Mouse (Mus musculus) hindlimb bud, embryonic 11.5 days (tissue): ENCODE results near the gene Slco3a1.

ENCODE experiments used
- DNase-seq: peaks from one replicate; pipeline ENCODE4 v3.0.0-alpha.2; 2012; ENCODE audit warnings: low read depth, low spot score; ENCODE audit errors: extremely low spot score

Gene Slco3a1

GRCm38 (mm10) chr7:74529183-74529757 is 25.3 kb downstream of the Slco3a1 start:
- no peak for DNase-seq

GRCm38 (mm10) chr7:74528182-74528581 is 26.4 kb downstream of the Slco3a1 start:
- DNase-seq: no peak

GRCm38 (mm10) chr7:74527689-74528088 is 26.9 kb downstream of the Slco3a1 start:
- DNase-seq: no peak

GRCm38 (mm10) chr7:74526030-74526429 is 28.6 kb downstream of the Slco3a1 start:
- DNase-seq: no peak

GRCm38 (mm10) chr7:74525586-74525985 is 29.0 kb downstream of the Slco3a1 start:
- no peak for DNase-seq

- DNase-seq: no peak
Observed at GRCm38 (mm10) chr7:74524188-74524971, 30.2 kb downstream of the Slco3a1 start.

GRCm38 (mm10) chr7:74523086-74523485 is 31.5 kb downstream of the Slco3a1 start:
- no peak for DNase-seq

- no peak for DNase-seq
Observed at GRCm38 (mm10) chr7:74522260-74522659, 32.3 kb downstream of the Slco3a1 start.

- no peak for DNase-seq
Observed at GRCm38 (mm10) chr7:74519386-74519785, 35.2 kb downstream of the Slco3a1 start.

GRCm38 (mm10) chr7:74518776-74519175 is 35.8 kb downstream of the Slco3a1 start:
- no peak for DNase-seq

- DNase-seq: no peak
Observed at GRCm38 (mm10) chr7:74518255-74518654, 36.3 kb downstream of the Slco3a1 start.

GRCm38 (mm10) chr7:74510676-74511075 is 43.9 kb downstream of the Slco3a1 start:
- DNase-seq: no peak

GRCm38 (mm10) chr7:74508205-74508604 is 46.4 kb downstream of the Slco3a1 start:
- peak; percentile 22 for DNase-seq

- no peak for DNase-seq
Observed at GRCm38 (mm10) chr7:74506856-74507255, 47.7 kb downstream of the Slco3a1 start.

GRCm38 (mm10) chr7:74505635-74506034 is 48.9 kb downstream of the Slco3a1 start:
- DNase-seq: no peak

GRCm38 (mm10) chr7:74501187-74501586 is 53.4 kb downstream of the Slco3a1 start:
- no peak for DNase-seq

GRCm38 (mm10) chr7:74499470-74499869 is 55.1 kb downstream of the Slco3a1 start:
- DNase-seq: no peak

- DNase-seq: no peak
Observed at GRCm38 (mm10) chr7:74498266-74498980, 56.2 kb downstream of the Slco3a1 start.

- no peak for DNase-seq
Observed at GRCm38 (mm10) chr7:74497203-74497602, 57.4 kb downstream of the Slco3a1 start.

- no peak for DNase-seq
Observed at GRCm38 (mm10) chr7:74495451-74495850, 59.1 kb downstream of the Slco3a1 start.

GRCm38 (mm10) chr7:74493775-74494174 is 60.8 kb downstream of the Slco3a1 start:
- no peak for DNase-seq
